In genomic region chr11:28692263-28693194, GRCm38 (mm10) we compare ENCODE assay signal across 9 mouse cellular contexts.
DNase-seq lines count a peak whose midpoint lies in the region; ATAC-seq and TF ChIP-seq lines count a peak whose summit lies in the region.
"Had no signal": no experiment of that assay in that cellular context is flagged by ENCODE, and none has a peak within 500 bp of the region (broad histone marks: within the 10 kb centered on the region; RNA-seq: fewer than 3 reads in every experiment).

No protein-coding gene starts in this region.

- 17% methylated on average over 3 of the region's 3 CpGs for WGBS in intestine, embryonic 15.5 days
- 22% methylated on average over 3 of the region's 3 CpGs for WGBS in intestine, postnatal 0 days
- 30% methylated on average over 3 of the region's 3 CpGs for WGBS in forebrain, postnatal 0 days
- 19% methylated on average over 3 of the region's 3 CpGs for WGBS in hindbrain, embryonic 16.5 days
- 36% methylated on average over 3 of the region's 3 CpGs for WGBS in midbrain, postnatal 0 days

- H3K36me3 ChIP-seq in intestine, embryonic 15.5 days: no peaks in the 10 kb centered on the region
- no peaks in the 10 kb centered on the region for H3K36me3 ChIP-seq in intestine, postnatal 0 days (ENCODE audit: control insufficient read depth, insufficient read depth)
- no peaks in the 10 kb centered on the region for H3K36me3 ChIP-seq in forebrain, postnatal 0 days (ENCODE audit: insufficient read depth)
- H3K36me3 ChIP-seq in hindbrain, embryonic 16.5 days (ENCODE audit: control insufficient read depth, insufficient read depth, low read length): no peaks in the 10 kb centered on the region
- H3K36me3 ChIP-seq in midbrain, postnatal 0 days (ENCODE audit: insufficient read depth, low read length): no peaks in the 10 kb centered on the region

- no peaks in the 10 kb centered on the region for H3K27me3 ChIP-seq in intestine, embryonic 15.5 days (replicated peaks)
- no peaks in the 10 kb centered on the region for H3K27me3 ChIP-seq in intestine, postnatal 0 days (replicated peaks; ENCODE audit: control insufficient read depth, insufficient read depth, low read length)
- H3K27me3 ChIP-seq in forebrain, postnatal 0 days (ENCODE audit: insufficient read depth, low read length): no peaks in the 10 kb centered on the region
- no peaks in the 10 kb centered on the region for H3K27me3 ChIP-seq in hindbrain, embryonic 16.5 days (replicated peaks; ENCODE audit: control insufficient read depth, insufficient read depth, low read length)
- H3K27me3 ChIP-seq in midbrain, postnatal 0 days (ENCODE audit: insufficient read depth, low read length): no peaks in the 10 kb centered on the region

- H3K9ac ChIP-seq in intestine, embryonic 15.5 days: no peak overlapping the region
- no peak overlapping the region for H3K9ac ChIP-seq in intestine, postnatal 0 days (ENCODE audit: low read depth, low read length)
- no peak overlapping the region for H3K9ac ChIP-seq in forebrain, postnatal 0 days
- no peak overlapping the region for H3K9ac ChIP-seq in hindbrain, embryonic 16.5 days (ENCODE audit: low read depth, low read length)
- H3K9ac ChIP-seq in midbrain, postnatal 0 days (replicated peaks; ENCODE audit: low read length, poor library complexity, severe bottlenecking): no peak overlapping the region

- no peak overlapping the region for H3K4me3 ChIP-seq in intestine, embryonic 15.5 days (replicated peaks)
- H3K4me3 ChIP-seq in intestine, postnatal 0 days (ENCODE audit: low read depth, low read length): no peak overlapping the region
- H3K4me3 ChIP-seq in brown adipose tissue, adult 24 weeks (ENCODE audit: insufficient read depth, low read depth, low read length): no peak overlapping the region
- H3K4me3 ChIP-seq in forebrain, postnatal 0 days (ENCODE audit: low read depth, low read length): no peak overlapping the region
- no peak overlapping the region for H3K4me3 ChIP-seq in hindbrain, embryonic 16.5 days (ENCODE audit: low read length)
- H3K4me3 ChIP-seq in midbrain, postnatal 0 days (ENCODE audit: low read depth, low read length): no peak overlapping the region
- H3K4me3 ChIP-seq: myocyte had no signal

- H3K4me2 ChIP-seq in intestine, embryonic 15.5 days (replicated peaks): no peak overlapping the region
- no peak overlapping the region for H3K4me2 ChIP-seq in intestine, postnatal 0 days (replicated peaks; ENCODE audit: low read depth)
- H3K4me2 ChIP-seq in forebrain, postnatal 0 days (ENCODE audit: low read depth): no peak overlapping the region
- H3K4me2 ChIP-seq in hindbrain, embryonic 16.5 days (ENCODE audit: low read length): no peak overlapping the region
- H3K4me2 ChIP-seq in midbrain, postnatal 0 days (ENCODE audit: low read depth, low read length, poor library complexity, severe bottlenecking): no peak overlapping the region

- DNase-seq in forebrain, postnatal 0 days: peak; percentile 52
- DNase-seq in midbrain, postnatal 0 days (ENCODE audit: low spot score): peak; percentile 79
- DNase-seq in ovary, adult 18-20 months (ENCODE audit: low spot score): no peak
- no peak for DNase-seq in cerebellum, adult 11 months

- ATAC-seq in intestine, embryonic 15.5 days: peak; percentile 49; the same call in 1 of the 2 replicates
- no peak for ATAC-seq in intestine, postnatal 0 days
- ATAC-seq in forebrain, postnatal 0 days: peak; percentile 77
- ATAC-seq in hindbrain, embryonic 16.5 days: peak; percentile 87
- peak; percentile 70; the same call in 1 of the 2 replicates for ATAC-seq in midbrain, postnatal 0 days (ENCODE audit: low FRiP score)

- H3K9me3 ChIP-seq in intestine, embryonic 15.5 days: no peaks in the 10 kb centered on the region
- no peaks in the 10 kb centered on the region for H3K9me3 ChIP-seq in intestine, postnatal 0 days (ENCODE audit: control insufficient read depth)
- H3K9me3 ChIP-seq in forebrain, postnatal 0 days (ENCODE audit: low read length): no peaks in the 10 kb centered on the region
- no peaks in the 10 kb centered on the region for H3K9me3 ChIP-seq in hindbrain, embryonic 16.5 days (ENCODE audit: control insufficient read depth, low read length)
- H3K9me3 ChIP-seq in midbrain, postnatal 0 days (ENCODE audit: low read length): no peaks in the 10 kb centered on the region

- TF ChIP-seq CTCF in intestine, postnatal 0 days (IDR thresholded peaks at IDR 0.05; ENCODE audit: low read depth): no peak
- no peak for TF ChIP-seq CTCF in forebrain, postnatal 0 days (IDR thresholded peaks at IDR 0.05; ENCODE audit: low read depth)
- no peak for TF ChIP-seq CTCF in midbrain, postnatal 0 days (IDR thresholded peaks at IDR 0.05)

- no peaks in the 10 kb centered on the region for H3K4me1 ChIP-seq in intestine, embryonic 15.5 days (replicated peaks)
- H3K4me1 ChIP-seq in intestine, postnatal 0 days (replicated peaks; ENCODE audit: control insufficient read depth, insufficient read depth, low read length): no peaks in the 10 kb centered on the region
- H3K4me1 ChIP-seq in brown adipose tissue, adult 24 weeks (ENCODE audit: control insufficient read depth, insufficient read depth, insufficient read length, low read length): peaks cover 2% of the 10 kb centered on the region; the same call in 1 of the 2 replicates
- H3K4me1 ChIP-seq in forebrain, postnatal 0 days (ENCODE audit: insufficient read depth): no peaks in the 10 kb centered on the region
- H3K4me1 ChIP-seq in hindbrain, embryonic 16.5 days (ENCODE audit: control insufficient read depth, insufficient read depth, low read depth, low read length): 0 out of 2 replicates have a peak, but pooled peaks cover under 1% of the 10 kb centered on the region
- H3K4me1 ChIP-seq in midbrain, postnatal 0 days (ENCODE audit: insufficient read depth, low read length): 0 out of 2 replicates have a peak, but pooled peaks cover 3% of the 10 kb centered on the region

- no peak overlapping the region for H3K27ac ChIP-seq in intestine, embryonic 15.5 days
- no peak overlapping the region for H3K27ac ChIP-seq in intestine, postnatal 0 days (ENCODE audit: low read depth, low read length)
- H3K27ac ChIP-seq in brown adipose tissue, adult 24 weeks (replicated peaks; ENCODE audit: low read depth, low read length): peak overlapping the region; percentile 62; the same call in 1 of the 2 replicates
- no peak overlapping the region; the same call in 1 of the 2 replicates for H3K27ac ChIP-seq in forebrain, postnatal 0 days (ENCODE audit: low read depth, low read length)
- no peak overlapping the region for H3K27ac ChIP-seq in hindbrain, embryonic 16.5 days (ENCODE audit: low read depth, low read length)
- no peak overlapping the region; the same call in 1 of the 2 replicates for H3K27ac ChIP-seq in midbrain, postnatal 0 days (ENCODE audit: low read depth, low read length)

Comparison
In these comparisons a context has a peak if more than half of its experiments do, and no peak if none do; other contexts are left out.
1. DNase-seq: peak in forebrain, postnatal 0 days (single experiment) and midbrain, postnatal 0 days (single experiment); none in ovary, adult 18-20 months (single experiment) and cerebellum, adult 11 months (single experiment).